Mouse (Mus musculus) forebrain, embryonic 11.5 days (tissue): ENCODE results near the gene Bcl2. TPM values are rescaled to one million over a fixed set of nuclear protein-coding genes. Genes with fewer than 3 reads are reported as not detected.

Source experiments
- ATAC-seq: fragments of 200-750 bp; cut with Nextera tagmentation; replicated peaks from 2 replicates; pipeline ENCODE4 v1.8.0; 2017; ENCODE audit warnings: moderate TSS enrichment; ENCODE audit not compliant: low FRiP score
- DNase-seq: peaks from one replicate; pipeline ENCODE4 v3.0.0-alpha.2; 2017; ENCODE audit warnings: low spot score
- H3K27ac ChIP-seq: fragments of 300-500 bp; sonication (generic); 2 replicates; pipeline ENCODE4 v1.5.1; 2014; ENCODE audit warnings: low read depth, low read length
- H3K27me3 ChIP-seq: fragments of 300-500 bp; sonication (generic); 2 replicates; pipeline ENCODE4 v1.6.1; 2014; ENCODE audit warnings: mild to moderate bottlenecking, low read length, mixed read lengths; ENCODE audit not compliant: control insufficient read depth, insufficient read depth
- H3K36me3 ChIP-seq: fragments of 300-500 bp; sonication (generic); 2 replicates; pipeline ENCODE4 v1.6.1; 2014; ENCODE audit warnings: mild to moderate bottlenecking, low read length, moderate library complexity, mixed read lengths; ENCODE audit not compliant: control insufficient read depth, insufficient read depth
- H3K4me1 ChIP-seq: fragments of 300-500 bp; sonication (generic); replicated peaks from 2 replicates; pipeline ENCODE4 v1.6.1; 2014; ENCODE audit warnings: low read length, mixed read lengths; ENCODE audit not compliant: control insufficient read depth, insufficient read depth
- H3K4me2 ChIP-seq: fragments of 300-500 bp; sonication (generic); 2 replicates; pipeline ENCODE4 v1.6.1; 2014; ENCODE audit warnings: low read depth, mild to moderate bottlenecking, low read length, moderate library complexity, mixed read lengths; ENCODE audit not compliant: severe bottlenecking
- H3K4me3 ChIP-seq: fragments of 300-500 bp; sonication (generic); 2 replicates; pipeline ENCODE4 v1.5.1; 2014; ENCODE audit warnings: low read depth, low read length
- H3K9ac ChIP-seq: fragments of 300-500 bp; sonication (generic); 2 replicates; pipeline ENCODE4 v1.6.1; 2014; ENCODE audit warnings: low read length
- H3K9me3 ChIP-seq: fragments of 300-500 bp; sonication (generic); 2 replicates; pipeline ENCODE4 v1.6.1; 2016; ENCODE audit warnings: low read length, mixed read lengths; ENCODE audit not compliant: control insufficient read depth
- WGBS: fragments of 180-500 bp; shearing (Covaris S2); extraction: QIAGEN DNeasy Blood & Tissue Kit; methylation state at CpG from one replicate; pipeline ENCODE4 v1.1.7; 2014; 5-methylcytosine and 5-hydroxymethylcytosine counted together
- polyA plus RNA-seq: library from polyadenylated mRNA; unstranded; fragments of >200 nt; fragmentation: Nextera tagmentation; extraction: Ambion mirVana; gene quantifications from 2 replicates; pipeline ENCODE4 v1.2.1, GENCODE M21; 2014

Gene Bcl2
- polyA plus RNA-seq, 1 experiment from 2014 or later = 6.9 TPM

DNA sequence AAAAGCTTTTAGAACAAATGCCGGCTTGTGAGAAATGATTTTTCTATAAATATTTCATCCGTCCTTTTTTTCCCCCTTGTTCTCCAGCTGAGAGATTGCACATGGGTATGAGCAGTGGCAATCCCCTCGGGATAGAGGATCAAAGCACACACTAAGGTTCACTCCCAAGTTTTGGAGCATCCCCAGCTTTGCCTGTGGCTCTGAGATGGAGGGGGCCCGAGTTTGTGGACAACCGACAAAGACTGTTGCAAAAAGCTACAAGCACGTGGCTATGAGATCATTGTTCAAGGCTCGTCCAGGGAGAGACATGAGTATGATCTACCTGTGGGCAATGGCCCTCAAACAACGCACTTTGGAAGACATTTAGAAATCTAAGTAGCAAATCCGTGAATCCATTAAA, 184.5 kb downstream of the Bcl2 start:
- no peak overlapping the region for H3K4me3 ChIP-seq
- no peak overlapping the region for H3K4me2 ChIP-seq
- no peaks in the 10 kb centered on the region for H3K36me3 ChIP-seq
- H3K4me1 ChIP-seq = no peaks in the 10 kb centered on the region
- H3K9me3 ChIP-seq = no peaks in the 10 kb centered on the region
- no peaks in the 10 kb centered on the region for H3K27me3 ChIP-seq
- 92% methylated on average over 9 of the region's 9 CpGs for WGBS
- ATAC-seq = no peak
- H3K9ac ChIP-seq = no peak overlapping the region
- no peak overlapping the region for H3K27ac ChIP-seq
- DNase-seq = no peak

DNA sequence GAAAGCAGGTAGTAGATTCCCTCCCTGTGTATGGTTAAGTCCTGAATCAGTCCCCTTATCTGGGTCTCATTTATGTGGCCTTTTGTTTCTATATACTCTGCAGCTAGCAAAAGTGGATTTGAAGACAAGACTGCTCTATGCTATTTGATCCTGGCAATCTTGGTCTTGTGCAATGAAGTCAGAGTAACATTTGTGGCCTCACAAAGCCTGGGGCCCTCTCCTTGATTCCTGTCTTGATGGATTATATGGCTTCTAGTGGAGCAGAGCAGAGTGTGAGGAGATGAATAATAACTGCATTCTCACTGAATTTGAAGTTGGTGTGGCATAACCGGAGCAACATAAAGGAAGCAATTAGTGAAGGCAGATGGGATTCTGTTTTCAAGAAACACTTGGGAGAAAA, 186.5 kb downstream of the Bcl2 start:
- no peak for ATAC-seq

DNA sequence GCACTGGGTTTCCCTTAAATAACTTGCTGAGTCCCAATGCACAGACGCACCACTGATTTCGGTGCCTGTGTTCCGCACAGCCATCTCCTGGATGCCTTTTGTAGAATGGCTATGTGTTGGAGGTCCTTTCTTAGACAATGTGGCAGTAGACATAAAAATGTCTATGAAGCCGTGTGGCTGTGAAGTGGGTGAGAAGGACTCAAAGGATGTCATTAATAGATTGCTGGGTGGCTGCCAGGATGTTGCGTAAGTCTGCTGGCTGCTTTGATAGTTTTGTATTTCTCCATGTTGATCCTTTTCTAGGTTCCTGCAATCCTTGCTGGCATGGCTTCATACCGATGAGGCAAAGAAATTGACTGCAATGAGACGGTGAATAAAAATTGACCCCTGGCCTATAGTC, 187.3 kb downstream of the Bcl2 start:
- Histone ChIP-seq H3K36me3 (no peaks in the 10 kb centered on the region), H3K4me2 (no peak overlapping the region), H3K27ac (no peak overlapping the region), H3K4me1 (no peaks in the 10 kb centered on the region), H3K4me3 (no peak overlapping the region), H3K9me3 (no peaks in the 10 kb centered on the region), H3K9ac (no peak overlapping the region), H3K27me3 (no peaks in the 10 kb centered on the region)
- 93% methylated on average over 7 of the region's 7 CpGs for WGBS
- ATAC-seq (no peak), DNase-seq (no peak)

More for the DNA sequence above, 186.5 kb downstream of the Bcl2 start:
- Histone ChIP-seq H3K4me2 (no peak overlapping the region), H3K27ac (no peak overlapping the region), H3K4me1 (no peaks in the 10 kb centered on the region), H3K9me3 (no peaks in the 10 kb centered on the region), H3K27me3 (no peaks in the 10 kb centered on the region), H3K9ac (no peak overlapping the region), H3K36me3 (no peaks in the 10 kb centered on the region), H3K4me3 (no peak overlapping the region)
- no peak for DNase-seq
- WGBS = 90% methylated on average over 1 of the region's 1 CpGs

DNA sequence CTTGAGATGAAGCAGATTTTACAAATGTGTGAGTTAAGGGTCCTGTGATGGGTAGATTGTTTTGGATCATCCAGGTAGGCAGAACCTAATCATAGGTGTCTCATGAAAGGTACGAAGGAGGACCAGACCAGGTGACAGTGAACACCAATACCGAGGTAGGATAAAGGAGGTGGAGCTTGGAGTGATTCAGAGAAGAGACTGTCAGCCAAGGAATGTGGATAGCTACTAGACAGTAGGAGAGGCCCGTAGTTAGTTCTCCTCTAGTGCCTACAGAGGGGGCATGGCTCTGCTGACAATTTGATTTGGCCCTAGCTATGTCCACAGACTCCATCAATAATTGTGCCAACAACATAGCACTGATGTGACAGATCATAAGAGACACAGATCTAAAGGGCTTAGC, 188.0 kb downstream of the Bcl2 start:
- no peaks in the 10 kb centered on the region for H3K27me3 ChIP-seq
- H3K36me3 ChIP-seq = no peaks in the 10 kb centered on the region
- DNase-seq (no peak), ATAC-seq (no peak)
- H3K4me2 ChIP-seq = no peak overlapping the region
- H3K4me3 ChIP-seq = no peak overlapping the region
- H3K9me3 ChIP-seq = no peaks in the 10 kb centered on the region
- H3K27ac ChIP-seq = no peak overlapping the region
- no peaks in the 10 kb centered on the region for H3K4me1 ChIP-seq
- no peak overlapping the region for H3K9ac ChIP-seq
- 85% methylated on average over 3 of the region's 3 CpGs for WGBS

- 86% methylated on average over 6 of the region's 6 CpGs for WGBS
- H3K36me3 ChIP-seq = no peaks in the 10 kb centered on the region
- DNase-seq = no peak
Measured at GRCm38 (mm10) chr1:106523741-106524140, 190.3 kb downstream of the Bcl2 start.

GRCm38 (mm10) chr1:106523009-106523408, 191.1 kb downstream of the Bcl2 start:
- DNase-seq = no peak
- H3K27me3 ChIP-seq = no peaks in the 10 kb centered on the region

More at GRCm38 (mm10) chr1:106523741-106524140, 190.3 kb downstream of the Bcl2 start:
- Histone ChIP-seq H3K27ac (no peak overlapping the region), H3K9ac (no peak overlapping the region), H3K4me1 (no peaks in the 10 kb centered on the region), H3K9me3 (no peaks in the 10 kb centered on the region), H3K27me3 (no peaks in the 10 kb centered on the region), H3K4me3 (no peak overlapping the region), H3K4me2 (no peak overlapping the region)
- ATAC-seq = no peak

DNA sequence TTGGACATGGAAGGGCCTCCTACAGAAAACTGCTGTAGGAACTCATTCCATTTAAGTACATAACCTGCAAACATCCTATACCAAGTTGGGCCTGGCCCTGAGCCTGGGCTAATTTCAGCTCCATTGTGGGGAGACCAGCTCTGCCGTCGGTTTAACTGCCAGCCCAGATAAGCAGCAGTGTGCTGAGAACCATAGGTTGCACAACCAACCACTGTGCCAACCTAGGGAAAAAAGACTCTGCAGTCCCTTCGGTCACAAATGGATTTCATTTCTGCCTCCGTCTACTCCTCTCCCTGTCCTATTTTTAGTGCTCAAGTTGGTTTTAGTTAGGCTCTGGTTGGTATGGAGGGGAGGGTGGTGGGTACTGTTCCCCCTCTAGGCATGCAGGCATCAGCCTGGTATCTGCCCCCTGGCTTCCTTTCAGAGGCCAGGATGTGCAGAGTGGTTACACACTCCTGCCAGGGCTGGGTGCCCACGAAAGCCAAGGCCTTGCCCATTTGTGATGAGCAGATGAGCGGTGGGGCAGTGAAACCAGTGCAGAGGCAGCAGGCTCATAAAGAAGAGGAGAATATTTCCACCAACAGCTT, 196.4 kb downstream of the Bcl2 start:
- no peak overlapping the region for H3K27ac ChIP-seq
- H3K36me3 ChIP-seq = no peaks in the 10 kb centered on the region
- no peaks in the 10 kb centered on the region for H3K27me3 ChIP-seq
- no peak for DNase-seq
- H3K4me1 ChIP-seq = no peaks in the 10 kb centered on the region
- no peaks in the 10 kb centered on the region for H3K9me3 ChIP-seq
- H3K9ac ChIP-seq = no peak overlapping the region
- H3K4me2 ChIP-seq = no peak overlapping the region
- H3K4me3 ChIP-seq = no peak overlapping the region
- WGBS = 90% methylated on average over 6 of the region's 6 CpGs
- ATAC-seq = no peak

More at GRCm38 (mm10) chr1:106523009-106523408, 191.1 kb downstream of the Bcl2 start:
- no peak for ATAC-seq
- no peaks in the 10 kb centered on the region for H3K4me1 ChIP-seq
- no peak overlapping the region for H3K27ac ChIP-seq
- H3K9ac ChIP-seq = no peak overlapping the region
- no peak overlapping the region for H3K4me2 ChIP-seq
- no peak overlapping the region for H3K4me3 ChIP-seq
- WGBS = 86% methylated on average over 5 of the region's 5 CpGs
- no peaks in the 10 kb centered on the region for H3K36me3 ChIP-seq
- H3K9me3 ChIP-seq = no peaks in the 10 kb centered on the region

DNA sequence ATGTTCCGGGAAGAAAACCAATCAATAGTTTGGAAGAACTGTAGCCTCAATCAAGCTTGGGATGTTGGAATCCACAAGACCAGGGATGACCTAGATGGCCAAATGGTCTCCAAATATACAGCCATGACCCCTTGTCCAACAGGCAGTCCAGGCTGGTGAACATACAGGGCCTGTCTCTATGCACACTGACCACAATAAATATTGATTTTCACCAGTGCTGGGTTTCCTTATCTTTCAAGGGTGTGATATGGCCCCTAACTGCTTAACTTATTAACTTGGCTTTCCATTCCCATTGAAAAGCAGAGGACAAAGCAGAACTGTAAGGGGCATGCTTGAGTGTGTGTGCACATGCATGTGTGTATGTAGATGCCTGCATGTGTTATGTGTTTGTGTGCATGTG, 197.0 kb downstream of the Bcl2 start:
- Histone ChIP-seq H3K4me2 (no peak overlapping the region), H3K4me3 (no peak overlapping the region), H3K9ac (no peak overlapping the region), H3K27ac (no peak overlapping the region), H3K9me3 (no peaks in the 10 kb centered on the region), H3K27me3 (no peaks in the 10 kb centered on the region), H3K36me3 (no peaks in the 10 kb centered on the region), H3K4me1 (no peaks in the 10 kb centered on the region)
- WGBS = 90% methylated on average over 1 of the region's 1 CpGs
- DNase-seq (no peak), ATAC-seq (no peak)

DNA sequence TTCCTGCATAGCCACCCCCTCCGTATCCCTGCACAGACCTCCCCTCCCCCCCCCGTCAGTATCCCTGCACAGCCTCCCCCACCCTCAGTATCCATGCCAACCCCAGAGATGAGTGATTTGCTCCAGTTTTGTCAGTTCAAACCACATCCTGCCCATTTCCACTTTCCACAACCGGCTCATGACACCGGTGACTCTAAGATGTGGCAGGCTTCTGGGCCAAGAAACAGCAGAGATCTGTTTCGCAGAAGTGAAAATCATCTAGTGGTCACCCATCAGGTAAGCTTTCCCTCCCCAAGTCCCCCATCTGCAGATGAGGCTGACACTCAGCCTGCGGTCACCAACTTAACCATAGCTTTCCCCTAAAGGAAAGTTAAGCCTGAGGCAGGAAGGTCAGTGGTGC, 198.5 kb downstream of the Bcl2 start:
- Histone ChIP-seq H3K9me3 (no peaks in the 10 kb centered on the region), H3K4me1 (no peaks in the 10 kb centered on the region), H3K27me3 (no peaks in the 10 kb centered on the region), H3K4me2 (no peak overlapping the region), H3K4me3 (no peak overlapping the region), H3K36me3 (no peaks in the 10 kb centered on the region), H3K9ac (no peak overlapping the region), H3K27ac (no peak overlapping the region)
- ATAC-seq (no peak), DNase-seq (no peak)
- WGBS = 89% methylated on average over 6 of the region's 6 CpGs
